Mouse (Mus musculus) cerebellum, adult 2 months (tissue): Measurements from ENCODE around the gene Afdn. TPM values are rescaled to one million over a fixed set of nuclear protein-coding genes. Genes with fewer than 3 reads are reported as not detected.

Experiments
- DNase-seq, 2 experiments: peaks; one replicate each; pipeline ENCODE4 v3.0.0; 2021
- H3K27ac ChIP-seq: fragments of 200-500 bp; 2 replicates; pipeline ENCODE4 v1.5.1; 2012; ENCODE audit warnings: low read length, control low read depth, inconsistent platforms; ENCODE audit not compliant: insufficient read depth
- H3K27me3 ChIP-seq: fragments of 200-500 bp; 2 replicates; pipeline ENCODE4 v1.6.1; 2012; ENCODE audit warnings: inconsistent platforms, mild to moderate bottlenecking, low read length, moderate library complexity; ENCODE audit not compliant: control insufficient read depth, insufficient read depth
- H3K4me1 ChIP-seq: fragments of 200-500 bp; 2 replicates; pipeline ENCODE4 v1.6.1; 2011; ENCODE audit warnings: low read length; ENCODE audit not compliant: control insufficient read depth, insufficient read depth
- H3K4me3 ChIP-seq: fragments of 200-500 bp; replicated peaks from 2 replicates; pipeline ENCODE3; 2011; ENCODE audit warnings: mild to moderate bottlenecking, low read depth, low read length, control low read depth; ENCODE audit not compliant: insufficient read depth
- CTCF ChIP-seq: fragments of 200-500 bp; IDR thresholded peaks from 2 replicates; pipeline ENCODE4 v1.5.1; 2011; ENCODE audit warnings: low read depth, mild to moderate bottlenecking, control low read depth, low read length, moderate library complexity, borderline replicate concordance; ENCODE audit not compliant: insufficient read depth
- POLR2A ChIP-seq: fragments of 200-500 bp; IDR thresholded peaks from 2 replicates; pipeline ENCODE4 v1.6.1; 2011; ENCODE audit warnings: low read length, control low read depth, borderline replicate concordance; ENCODE audit not compliant: insufficient read depth
- WGBS: fragments of 180-500 bp; shearing (Covaris S2); methylation state at CpG from one replicate; pipeline ENCODE4 v1.1.7; 2018; 5-methylcytosine and 5-hydroxymethylcytosine counted together
- polyA plus RNA-seq: library from polyadenylated mRNA; depleted of rRNA; stranded (reverse); fragments of >200 nt; gene quantifications from 2 replicates; pipeline ENCODE4 v1.2.3, GENCODE M21; 2012; rRNA removed

The Afdn gene
- polyA plus RNA-seq: 85.5 and 94.0 TPM in 2 replicates

DNA sequence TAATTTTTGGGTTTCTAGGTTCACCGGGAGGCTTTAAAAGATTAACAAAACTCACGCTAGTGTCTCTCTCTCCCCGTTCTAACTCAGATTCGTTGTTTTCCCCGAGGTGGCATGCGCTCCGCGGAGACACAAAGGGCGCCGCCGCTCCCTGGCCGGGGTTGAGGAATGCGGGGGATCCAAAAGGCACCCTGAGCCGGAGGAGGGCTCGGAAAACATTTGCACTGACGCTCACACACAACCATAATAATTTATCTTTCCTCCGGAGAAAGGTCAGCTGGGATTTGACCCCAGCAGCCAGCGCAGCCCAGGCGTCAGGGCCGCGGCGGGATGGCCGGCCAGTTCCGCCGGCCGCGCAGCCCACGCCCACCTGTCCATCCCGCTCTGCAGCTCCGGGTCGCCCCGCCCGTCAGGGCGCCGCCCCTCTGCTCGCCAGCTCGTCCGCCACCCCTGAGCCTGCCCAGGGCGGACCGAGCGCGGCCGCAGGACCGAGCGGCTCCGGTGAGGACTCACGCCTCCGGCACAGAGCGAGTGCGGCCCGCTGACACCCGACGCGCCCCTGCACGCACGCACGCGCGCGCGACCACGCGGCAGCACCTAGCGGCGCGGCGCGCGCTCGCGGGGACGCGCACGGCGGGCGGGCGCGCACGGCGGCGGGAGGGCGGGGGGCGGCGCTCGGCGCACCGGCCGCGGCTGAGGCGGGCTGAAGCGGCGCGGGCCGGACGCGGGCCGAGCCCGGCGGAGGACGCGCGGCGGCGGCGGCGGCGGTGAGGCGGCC lies at the start of gene Afdn:
TSS of gene Afdn (plus strand) at position 687 of the 775 bp plus-strand sequence.
- H3K27me3 ChIP-seq: no peaks in the 10 kb centered on the region
- no peak for TF ChIP-seq CTCF
- peak; percentile 77 for TF ChIP-seq POLR2A
- peak; percentile 88 for DNase-seq
- H3K4me3 ChIP-seq: peak within 1 kb of the TSS; percentile 91
- WGBS: 6% methylated on average over 108 of the region's 108 CpGs
- H3K27ac ChIP-seq: peak within 1 kb of the TSS; percentile 91
- H3K4me1 ChIP-seq: peaks cover 8% of the 10 kb centered on the region

DNA sequence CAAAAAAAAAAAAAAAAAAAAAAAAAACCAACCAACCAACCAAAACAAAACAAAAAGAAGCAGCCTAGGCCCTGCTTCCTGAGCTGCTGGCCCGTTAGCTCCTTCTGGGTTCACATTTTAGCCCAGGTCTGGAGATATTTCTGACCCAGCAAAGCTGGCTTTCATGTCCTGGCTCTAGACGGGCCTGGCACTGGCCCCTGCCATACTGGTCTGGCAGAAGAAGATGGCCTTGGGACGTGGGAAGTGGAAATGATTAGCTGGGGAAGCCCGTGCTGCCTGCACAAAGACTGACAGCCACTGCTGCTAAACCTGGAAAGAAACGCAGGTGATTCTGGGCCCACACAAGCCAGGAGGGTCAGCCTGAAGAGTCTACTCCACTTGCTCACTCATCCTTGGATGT lies 49.2 kb upstream of the Afdn start:
- DNase-seq: peak; percentile 57 to 76
- peaks cover 4% of the 10 kb centered on the region; the same call in 1 of the 2 replicates for H3K4me1 ChIP-seq
- TF ChIP-seq CTCF: no peak
- TF ChIP-seq POLR2A: no peak
- peak overlapping the region; percentile 8; the same call in 1 of the 2 replicates for H3K27ac ChIP-seq
- no peaks in the 10 kb centered on the region for H3K27me3 ChIP-seq
- no peak overlapping the region for H3K4me3 ChIP-seq
- 12% methylated on average over 5 of the region's 5 CpGs for WGBS

DNA sequence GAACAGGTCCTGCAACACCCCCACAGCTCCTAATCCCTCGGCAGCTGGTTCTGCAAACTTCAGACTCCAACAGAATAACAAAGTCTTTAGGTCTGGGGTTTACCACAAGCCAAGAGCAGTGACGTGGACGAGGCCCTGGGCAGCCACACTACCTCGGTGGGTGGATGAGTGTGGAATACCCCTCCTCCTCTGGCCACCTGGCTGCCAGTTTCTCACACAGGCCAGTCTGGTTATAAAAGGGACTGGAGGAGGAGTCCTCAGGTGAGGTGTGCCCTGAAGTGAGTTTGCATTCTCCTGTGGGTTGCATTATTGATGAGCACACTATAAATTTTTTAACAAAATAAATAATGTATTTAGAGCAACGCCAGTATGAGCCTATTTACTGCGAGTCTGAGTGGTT lies 48.2 kb upstream of the Afdn start:
- H3K27me3 ChIP-seq: no peaks in the 10 kb centered on the region
- TF ChIP-seq POLR2A: no peak
- no peak for TF ChIP-seq CTCF
- 88% methylated on average over 6 of the region's 6 CpGs for WGBS
- no peak overlapping the region for H3K4me3 ChIP-seq
- H3K4me1 ChIP-seq: peaks cover 4% of the 10 kb centered on the region; the same call in 1 of the 2 replicates
- H3K27ac ChIP-seq: no peak overlapping the region
- DNase-seq: no peak

DNA sequence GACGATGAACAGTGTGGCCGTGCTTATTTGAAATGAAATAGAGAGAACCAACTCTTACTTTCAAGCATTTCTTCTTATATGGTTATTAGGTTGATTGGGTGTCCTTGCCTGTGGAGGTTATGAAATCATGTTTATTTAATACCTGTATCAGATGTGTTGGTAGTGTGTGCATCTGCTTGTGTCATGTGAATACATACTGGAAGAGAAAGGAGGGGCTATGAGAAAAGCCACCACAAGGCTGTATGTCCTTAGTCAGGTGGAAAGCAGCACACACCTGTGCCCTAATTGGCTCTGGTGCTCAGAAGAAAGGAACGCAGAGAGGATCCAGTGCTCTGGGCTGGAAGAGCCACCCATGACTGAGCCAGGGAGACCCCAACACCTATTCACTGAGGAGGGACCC lies 47.8 kb upstream of the Afdn start:
- TF ChIP-seq CTCF (no peak), POLR2A (no peak)
- Histone ChIP-seq H3K27me3 (no peaks in the 10 kb centered on the region), H3K27ac (no peak overlapping the region), H3K4me3 (no peak overlapping the region), H3K4me1 (peaks cover 4% of the 10 kb centered on the region; the same call in 1 of the 2 replicates)
- DNase-seq: no peak
- WGBS: 92% methylated on average over 3 of the region's 3 CpGs

DNA sequence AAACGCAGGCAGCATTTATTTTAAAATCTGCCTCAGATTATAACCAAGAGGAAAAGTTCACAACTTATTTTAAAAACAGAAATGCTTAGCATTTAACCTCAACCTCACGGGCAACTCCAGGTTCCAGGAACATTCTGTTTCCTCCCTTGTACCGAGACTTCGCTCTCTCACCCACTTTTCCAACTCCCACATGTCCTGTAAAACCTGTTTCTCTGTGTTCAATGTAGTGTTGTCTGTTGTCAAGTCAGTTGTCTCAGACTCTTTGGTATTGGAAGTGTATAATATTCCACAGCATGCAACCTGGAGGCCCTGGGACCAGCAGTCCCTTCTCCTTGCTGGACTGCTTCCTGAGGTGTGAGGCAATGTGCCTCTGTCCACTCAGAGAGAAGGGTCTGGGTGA lies 46.2 kb upstream of the Afdn start:
- DNase-seq: no peak
- WGBS: 98% methylated on average over 4 of the region's 4 CpGs

DNA sequence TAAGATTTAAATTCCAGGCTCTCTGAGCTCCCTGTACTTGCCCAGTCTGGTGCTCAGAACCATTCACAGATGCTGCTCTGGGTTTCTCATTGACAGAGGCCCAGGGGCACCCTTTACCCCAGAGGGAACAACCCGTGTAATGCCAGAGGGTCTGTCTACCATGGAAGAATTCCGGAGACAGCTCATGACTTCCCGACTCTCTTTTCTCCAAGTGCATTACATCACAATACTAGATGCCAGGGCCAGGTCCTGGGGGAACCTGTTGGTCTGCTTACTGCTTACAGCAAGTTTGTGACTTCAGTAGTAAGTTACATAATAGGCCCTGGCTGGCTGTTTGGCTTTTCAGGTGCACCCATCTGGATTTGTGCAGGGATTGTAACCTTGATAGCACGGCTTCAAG lies 45.7 kb upstream of the Afdn start:
- H3K4me3 ChIP-seq: no peak overlapping the region
- no peak for TF ChIP-seq POLR2A
- TF ChIP-seq CTCF: no peak
- WGBS: 57% methylated on average over 4 of the region's 4 CpGs

More for the DNA sequence above, 46.2 kb upstream of the Afdn start:
- Histone ChIP-seq H3K27me3 (no peaks in the 10 kb centered on the region), H3K27ac (no peak overlapping the region), H3K4me3 (no peak overlapping the region), H3K4me1 (peaks cover 4% of the 10 kb centered on the region; the same call in 1 of the 2 replicates)
- TF ChIP-seq POLR2A (no peak), CTCF (no peak)

DNA sequence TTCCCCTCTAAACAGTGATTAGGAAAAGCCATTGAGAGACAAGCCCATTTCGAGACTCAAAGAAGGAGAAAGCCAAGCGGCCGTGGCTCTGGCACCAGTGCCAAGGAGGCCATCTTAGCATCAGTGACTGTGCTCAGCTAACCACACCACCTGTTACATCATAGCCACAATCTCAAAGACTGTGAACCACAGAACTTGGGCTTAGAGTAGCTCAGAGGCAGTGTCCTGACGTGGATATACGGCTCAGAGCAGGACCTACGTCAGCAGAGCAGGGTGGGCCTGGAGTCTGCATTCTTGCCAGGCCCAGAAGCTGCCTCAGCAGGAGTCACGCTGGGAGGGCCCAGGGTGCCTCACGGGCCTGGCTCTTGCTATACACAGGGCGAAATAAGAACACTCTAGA lies 44.8 kb upstream of the Afdn start:
- no peak overlapping the region for H3K27ac ChIP-seq
- 51% methylated on average over 9 of the region's 9 CpGs for WGBS
- no peak overlapping the region for H3K4me3 ChIP-seq
- no peak for DNase-seq
- TF ChIP-seq POLR2A (no peak), CTCF (no peak)
- H3K27me3 ChIP-seq: no peaks in the 10 kb centered on the region
- H3K4me1 ChIP-seq: peaks cover 4% of the 10 kb centered on the region; the same call in 1 of the 2 replicates

More for the DNA sequence above, 45.7 kb upstream of the Afdn start:
- DNase-seq: no peak
- H3K4me1 ChIP-seq: peaks cover 4% of the 10 kb centered on the region; the same call in 1 of the 2 replicates
- H3K27ac ChIP-seq: no peak overlapping the region
- H3K27me3 ChIP-seq: no peaks in the 10 kb centered on the region

DNA sequence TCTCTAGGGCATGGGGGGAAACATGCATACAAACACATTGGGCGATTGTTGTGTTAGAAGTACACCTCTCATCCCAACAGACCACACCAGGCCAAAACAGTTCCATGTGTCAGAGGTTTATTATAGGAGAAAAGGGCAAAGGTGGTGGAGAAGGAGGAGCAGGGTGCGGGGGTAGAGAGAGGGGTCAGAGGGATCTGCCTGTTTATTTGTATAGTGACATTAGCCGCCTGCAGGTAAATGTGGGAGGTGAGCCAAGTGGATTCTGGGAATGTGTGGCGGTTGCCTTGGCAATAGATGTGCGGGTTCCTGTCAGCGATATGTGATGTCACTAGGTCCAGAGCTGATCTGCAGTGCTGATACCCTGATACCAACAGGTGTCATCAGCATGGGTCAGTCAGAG lies 44.0 kb upstream of the Afdn start:
- peaks cover 2% of the 10 kb centered on the region; the same call in 1 of the 2 replicates for H3K4me1 ChIP-seq
- TF ChIP-seq CTCF (no peak), POLR2A (no peak)
- no peak overlapping the region for H3K27ac ChIP-seq
- no peak overlapping the region for H3K4me3 ChIP-seq
- H3K27me3 ChIP-seq: no peaks in the 10 kb centered on the region
- WGBS: 95% methylated on average over 6 of the region's 6 CpGs
- DNase-seq: no peak
